8 mouse cellular contexts compared by ENCODE assay signal in genomic region chr17:34287648-34288047, GRCm38 (mm10). TPM values are rescaled to one million over a fixed set of nuclear protein-coding genes. Genes with fewer than 3 reads are reported as not detected.
DNase-seq lines count a peak whose midpoint lies in the region; ATAC-seq and TF ChIP-seq lines count a peak whose summit lies in the region.
"Had no signal": no experiment of that assay in that cellular context is flagged by ENCODE, and none has a peak within 500 bp of the region (broad histone marks: within the 10 kb centered on the region; RNA-seq: fewer than 3 reads in every experiment).

TSS of gene H2-Aa (minus strand) at chr17:34287823.

- 15% methylated on average over 8 of the region's 8 CpGs for WGBS in embryonic facial prominence, embryonic 11.5 days
- WGBS in small intestine, adult 2 months, result 16% methylated on average over 8 of the region's 8 CpGs

- H3K36me3 ChIP-seq in ES-E14 (ENCODE audit: control insufficient read depth, insufficient read depth, low read length, poor library complexity, severe bottlenecking), result no peaks in the 10 kb centered on the region
- no peaks in the 10 kb centered on the region for H3K36me3 ChIP-seq in embryonic facial prominence, embryonic 11.5 days (replicated peaks; ENCODE audit: control insufficient read depth, insufficient read depth, low read depth, low read length)
- H3K36me3 ChIP-seq in small intestine, adult 2 months (ENCODE audit: control insufficient read depth, insufficient read depth, low read length), result peaks cover 14% of the 10 kb centered on the region
- H3K36me3 ChIP-seq: neural tube, embryonic 12.5 days had no signal

- peak; percentile 73; the same call in 1 of the 2 replicates for TF ChIP-seq POLR2A in small intestine, adult 2 months (IDR thresholded peaks at IDR 0.05; ENCODE audit: low read depth, low read length)

- ATAC-seq in embryonic facial prominence, embryonic 11.5 days (replicated peaks; ENCODE audit: insufficient number of reproducible peaks, low FRiP score, low TSS enrichment, low read depth), result no peak

- intact Hi-C loops in heart, postnatal 10 days (cut with DNase I), result no loop called here

- H3K27me3 ChIP-seq in embryonic facial prominence, embryonic 11.5 days (ENCODE audit: control insufficient read depth, insufficient read depth, low read length), result no peaks in the 10 kb centered on the region
- no peaks in the 10 kb centered on the region for H3K27me3 ChIP-seq in small intestine, adult 2 months (ENCODE audit: control insufficient read depth, insufficient read depth, low read length)
- H3K27me3 ChIP-seq: neural tube, embryonic 12.5 days had no signal

- DNase-seq in ES-E14 (ENCODE audit: low read depth, low spot score), result peak; percentile 63
- DNase-seq in adrenal gland, adult 2 months, result peak; percentile 87
- peak; percentile 78 for DNase-seq in embryonic facial prominence, embryonic 11.5 days (ENCODE audit: low spot score)
- peak; percentile 92 to 93 for DNase-seq in heart, postnatal 10 days
- DNase-seq in layer of hippocampus, adult 2 months (ENCODE audit: low spot score in 2 of 2), result peak; percentile 80
- DNase-seq in lung, postnatal 14 days, result peak; percentile 87

- in situ Hi-C loops in ES-E14 (cut with MboI; ENCODE audit: low sequenced_read_pairs in 2 of 2, unreplicated experiment in 2 of 2), result no loop called here

- H3K9me3 ChIP-seq in ES-E14 (ENCODE audit: control insufficient read depth, insufficient read depth, low read depth, low read length), result no peaks in the 10 kb centered on the region
- no peaks in the 10 kb centered on the region for H3K9me3 ChIP-seq in embryonic facial prominence, embryonic 11.5 days (replicated peaks; ENCODE audit: control insufficient read depth, low read length)
- H3K9me3 ChIP-seq: neural tube, embryonic 12.5 days had no signal

- H3K9ac ChIP-seq in ES-E14 (ENCODE audit: insufficient read depth, low read depth, low read length, poor library complexity, severe bottlenecking), result no peak within 1 kb of the TSS
- H3K9ac ChIP-seq in embryonic facial prominence, embryonic 11.5 days (replicated peaks; ENCODE audit: low read length), result no peak within 1 kb of the TSS
- H3K9ac ChIP-seq: neural tube, embryonic 12.5 days had no signal

- TF ChIP-seq CTCF in layer of hippocampus, adult 2 months (conservative IDR thresholded peaks at IDR 0.05), result no peak
- no peak for TF ChIP-seq CTCF in small intestine, adult 2 months (IDR thresholded peaks at IDR 0.05; ENCODE audit: extremely low read depth, insufficient read length, insufficient replicate concordance, low read depth, low read length)

- no peaks in the 10 kb centered on the region for H3K4me1 ChIP-seq in ES-E14 (ENCODE audit: control insufficient read depth in 2 of 2, insufficient read depth in 2 of 2, low read length in 2 of 2, poor library complexity in 1 of 2)
- no peaks in the 10 kb centered on the region for H3K4me1 ChIP-seq in embryonic facial prominence, embryonic 11.5 days (ENCODE audit: control insufficient read depth, insufficient read depth, low read length)
- peaks cover 3% of the 10 kb centered on the region; the same call in 1 of the 2 replicates for H3K4me1 ChIP-seq in small intestine, adult 2 months (ENCODE audit: control insufficient read depth, insufficient read depth, insufficient read length, low read length)
- H3K4me1 ChIP-seq: neural tube, embryonic 12.5 days had no signal

- H3K4me2 ChIP-seq in embryonic facial prominence, embryonic 11.5 days (ENCODE audit: low read depth, low read length), result no peak within 1 kb of the TSS
- H3K4me2 ChIP-seq: neural tube, embryonic 12.5 days had no signal

- no peak within 1 kb of the TSS for H3K27ac ChIP-seq in ES-E14 (ENCODE audit: insufficient read depth, low read depth, low read length, poor library complexity, severe bottlenecking)
- H3K27ac ChIP-seq in embryonic facial prominence, embryonic 11.5 days (replicated peaks; ENCODE audit: low read depth, low read length), result no peak within 1 kb of the TSS
- H3K27ac ChIP-seq in layer of hippocampus, adult 2 months, result no peak within 1 kb of the TSS
- H3K27ac ChIP-seq in small intestine, adult 2 months (ENCODE audit: insufficient read depth, low read depth, low read length), result peak within 1 kb of the TSS; percentile 84
- H3K27ac ChIP-seq: neural tube, embryonic 12.5 days had no signal

- no peak within 1 kb of the TSS for H3K4me3 ChIP-seq in ES-E14 (ENCODE audit: insufficient read depth in 1 of 2, low read depth in 1 of 2, low read length in 2 of 2, poor library complexity in 1 of 2, severe bottlenecking in 1 of 2)
- no peak within 1 kb of the TSS for H3K4me3 ChIP-seq in embryonic facial prominence, embryonic 11.5 days (ENCODE audit: low read depth, low read length)
- H3K4me3 ChIP-seq in layer of hippocampus, adult 2 months, result no peak within 1 kb of the TSS
- H3K4me3 ChIP-seq in small intestine, adult 2 months (ENCODE audit: low read depth, low read length), result peak within 1 kb of the TSS; percentile 79
- H3K4me3 ChIP-seq: neural tube, embryonic 12.5 days had no signal

TF ChIP-seq in ES-E14, 5 proteins besides CTCF, POLR2A, EP300 and RAD21:
- no peak for TF ChIP-seq MAFK (IDR thresholded peaks at IDR 0.05; ENCODE audit: insufficient read depth, low read depth, low read length)
- peak; percentile 88 for TF ChIP-seq CHD2 (IDR thresholded peaks at IDR 0.05; ENCODE audit: low read depth, low read length)

RNA-seq across cellular contexts. Expression of gene H2-Aa, which starts in this region (rescaled TPM):
- 0.48 and 1.6 TPM in 2 replicates for total RNA-seq in ES-E14 (2012; rRNA removed)
- total RNA-seq in adrenal gland, adult 2 months (2021), result 100 to 1,000 TPM in 1 of 2 experiments, 10 to 100 TPM in 1; 85.9 to 137 TPM
- polyA plus RNA-seq in adrenal gland, adult 2 months (2012; rRNA removed), result 134 and 150 TPM in 2 replicates
- not detected in 2 replicates for polyA plus RNA-seq in embryonic facial prominence, embryonic 11.5 days (2014; fragmentation: Nextera tagmentation; extraction: Ambion mirVana)
- total RNA-seq in heart, postnatal 10 days (2021), result 1 to 10 TPM; 4.9 to 5.4 TPM
- total RNA-seq in layer of hippocampus, adult 2 months (2021), result 1 to 10 TPM in 1 of 2 experiments, under 1 TPM in 1; 0.66 to 1.2 TPM
- 155 and 792 TPM in 2 replicates for polyA plus RNA-seq in small intestine, adult 2 months (2012; rRNA removed)

Comparison
In these comparisons a context has a peak if more than half of its experiments do, and no peak if none do; other contexts are left out.
1. RNA of gene H2-Aa (total RNA-seq): 85.9 to 137 TPM in adrenal gland, adult 2 months; 4.9 to 5.4 TPM in heart, postnatal 10 days, 0.48 to 1.6 TPM in ES-E14 and 0.66 to 1.2 TPM in layer of hippocampus, adult 2 months; every median in the first group is over 10 times any median in the second.
2. RNA of gene H2-Aa (polyA plus RNA-seq): 155 to 792 TPM in small intestine, adult 2 months and 134 to 150 TPM in adrenal gland, adult 2 months; not detected in embryonic facial prominence, embryonic 11.5 days; every median in the first group is over 100 times any median in the second.
3. Peak in DNase-seq in embryonic facial prominence, embryonic 11.5 days; RNA of the gene not detected or under 1 TPM.
4. Peak in every context shown above with its lines, with median percentiles within 50 percentile points of each other: DNase-seq.